Mouse (Mus musculus) small intestine, adult 10 weeks (tissue): ENCODE measurements around the gene Mrgpra9. TPM values are rescaled to one million over a fixed set of nuclear protein-coding genes. Genes with fewer than 3 reads are reported as not detected.

ENCODE experiments used
- polyA plus RNA-seq: library from polyadenylated mRNA; stranded (reverse); fragments of 350-450 nt; fragmentation: Illumina TruSeq; extraction: RNeasy Lipid Tissue Mini Kit (QIAGEN cat#74804); gene quantifications from one replicate; pipeline ENCODE4 v1.2.3, GENCODE M21; 2014; ENCODE audit warnings: low replicate concordance

Mrgpra9 gene
- polyA plus RNA-seq: not detected

DNA sequence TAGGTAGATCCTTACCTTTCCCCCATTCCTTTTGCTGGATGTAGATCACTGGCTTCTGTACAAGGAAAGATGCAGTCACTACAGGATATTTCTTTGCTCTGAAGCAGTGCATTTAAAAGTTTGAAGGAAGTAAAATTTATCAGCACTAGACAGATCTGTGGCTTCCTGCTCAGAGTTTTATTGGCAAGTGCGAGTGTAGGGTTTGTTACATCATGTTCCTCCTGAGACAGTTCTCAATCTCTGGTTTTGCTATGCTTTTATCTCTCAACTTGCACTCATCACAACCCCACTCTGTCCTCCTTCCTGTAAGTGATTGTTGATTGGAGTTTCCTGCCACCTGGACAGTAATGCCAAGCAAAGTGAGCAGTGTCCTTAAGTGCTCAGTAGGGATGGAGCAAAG lies at the start of gene Mrgpra9:
TSS of gene Mrgpra9 (minus strand) at position 79 of the 400 bp plus-strand sequence.

GRCm38 (mm10) chr7:47204830-47205229 lies 47.8 kb downstream of the Mrgpra9 start, which contains the start of gene Mrgpra6:
Gene Mrgpra6, minus strand, starts transcription at chr7:47204920.

Other genes starting within 250 kb of the Mrgpra9 start
- 39.5 TPM for gene Spty2d1, start 244.4 kb downstream of the Mrgpra9 start, polyA plus RNA-seq
- 3.6 TPM for gene Tmem86a, start 202.2 kb downstream of the Mrgpra9 start, polyA plus RNA-seq
- 0.26 TPM for gene Ptpn5, start 119.2 kb downstream of the Mrgpra9 start, polyA plus RNA-seq
- gene Mrgpra6, start 47.9 kb downstream of the Mrgpra9 start, polyA plus RNA-seq: not detected
- not detected for gene Mrgpra1, start 101.4 kb upstream of the Mrgpra9 start, polyA plus RNA-seq
- not detected for gene Mrgpra2a, start 199.3 kb upstream of the Mrgpra9 start, polyA plus RNA-seq